Mouse (Mus musculus) embryonic facial prominence, embryonic 12.5 days (tissue): ENCODE measurements around the gene Fam166a. TPM values are rescaled to one million over a fixed set of nuclear protein-coding genes. Genes with fewer than 3 reads are reported as not detected.

Experiments used
- ATAC-seq: fragments of 200-750 bp; cut with Nextera tagmentation; 2 replicates; pipeline ENCODE4 v1.8.0; 2017; ENCODE audit not compliant: insufficient number of reproducible peaks, insufficient read depth, low FRiP score, low TSS enrichment
- H3K27ac ChIP-seq: fragments of 300-500 bp; sonication (generic); 2 replicates; pipeline ENCODE4 v1.5.1; 2016; ENCODE audit warnings: mild to moderate bottlenecking
- H3K27me3 ChIP-seq: fragments of 300-500 bp; sonication (generic); 2 replicates; pipeline ENCODE4 v1.6.1; 2016; ENCODE audit warnings: mild to moderate bottlenecking, moderate library complexity
- H3K36me3 ChIP-seq: fragments of 300-500 bp; sonication (generic); 2 replicates; pipeline ENCODE4 v1.6.1; 2016; ENCODE audit warnings: mild to moderate bottlenecking
- H3K4me1 ChIP-seq: fragments of 300-500 bp; sonication (generic); 2 replicates; pipeline ENCODE4 v1.6.1; 2016
- H3K4me2 ChIP-seq: fragments of 300-500 bp; sonication (generic); replicated peaks from 2 replicates; pipeline ENCODE4 v1.6.1; 2016; ENCODE audit warnings: mild to moderate bottlenecking, moderate library complexity
- H3K4me3 ChIP-seq: fragments of 300-500 bp; sonication (generic); 2 replicates; pipeline ENCODE4 v1.5.1; 2016; ENCODE audit warnings: mild to moderate bottlenecking
- H3K9ac ChIP-seq: fragments of 300-500 bp; sonication (generic); 2 replicates; pipeline ENCODE4 v1.6.1; 2016; ENCODE audit warnings: mild to moderate bottlenecking, moderate library complexity
- H3K9me3 ChIP-seq: fragments of 300-500 bp; sonication (generic); 2 replicates; pipeline ENCODE4 v1.6.1; 2016; ENCODE audit warnings: mild to moderate bottlenecking, moderate library complexity
- WGBS: fragments of 180-500 bp; shearing (Covaris S2); methylation state at CpG from one replicate; pipeline ENCODE4 v1.1.7; 2016; 5-methylcytosine and 5-hydroxymethylcytosine counted together
- polyA plus RNA-seq: library from polyadenylated mRNA; unstranded; fragments of >200 nt; fragmentation: Nextera tagmentation; extraction: Ambion mirVana; gene quantifications from 2 replicates; pipeline ENCODE4 v1.2.1, GENCODE M21; 2016

Gene Fam166a
- polyA plus RNA-seq, 1 experiment from 2014 or later: not detected

DNA sequence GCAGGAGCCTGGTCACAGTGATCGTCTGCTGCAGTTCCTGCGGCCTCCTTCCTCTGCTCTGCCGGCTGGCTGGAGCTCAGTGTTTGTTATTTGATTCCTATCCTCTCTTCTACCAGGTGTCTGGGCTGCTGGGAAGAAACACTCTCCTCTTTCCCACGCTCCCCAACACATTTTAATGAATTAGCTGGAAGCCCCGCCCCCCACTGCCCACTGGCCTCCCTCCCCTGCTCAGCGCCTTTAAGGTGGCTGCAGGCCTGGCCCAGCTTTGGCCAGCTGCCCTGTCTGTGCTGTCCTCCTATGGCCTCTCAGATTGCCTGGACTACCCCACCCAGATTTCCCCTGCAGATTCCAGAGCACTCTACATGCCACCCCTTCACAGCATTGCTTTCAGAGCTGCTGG, 40.9 kb upstream of the Fam166a start:
- H3K9ac ChIP-seq: no peak overlapping the region
- no peak for ATAC-seq
- no peak overlapping the region for H3K4me3 ChIP-seq
- peaks cover 41% of the 10 kb centered on the region for H3K4me1 ChIP-seq
- H3K27me3 ChIP-seq: peaks cover 67% of the 10 kb centered on the region
- no peak overlapping the region for H3K27ac ChIP-seq
- WGBS: 4% methylated on average over 6 of the region's 6 CpGs
- H3K9me3 ChIP-seq: no peaks in the 10 kb centered on the region
- no peaks in the 10 kb centered on the region for H3K36me3 ChIP-seq
- H3K4me2 ChIP-seq: no peak overlapping the region

GRCm38 (mm10) chr2:25178285-25178972, 40.1 kb upstream of the Fam166a start:
- Histone ChIP-seq H3K27me3 (peaks cover 73% of the 10 kb centered on the region), H3K4me1 (peaks cover 41% of the 10 kb centered on the region), H3K9me3 (no peaks in the 10 kb centered on the region), H3K9ac (peak overlapping the region; percentile 21; the same call in 1 of the 2 replicates), H3K27ac (peak overlapping the region; percentile 72), H3K4me3 (no peak overlapping the region), H3K4me2 (no peak overlapping the region), H3K36me3 (no peaks in the 10 kb centered on the region)
- 13% methylated on average over 10 of the region's 10 CpGs for WGBS
- ATAC-seq: no peak

DNA sequence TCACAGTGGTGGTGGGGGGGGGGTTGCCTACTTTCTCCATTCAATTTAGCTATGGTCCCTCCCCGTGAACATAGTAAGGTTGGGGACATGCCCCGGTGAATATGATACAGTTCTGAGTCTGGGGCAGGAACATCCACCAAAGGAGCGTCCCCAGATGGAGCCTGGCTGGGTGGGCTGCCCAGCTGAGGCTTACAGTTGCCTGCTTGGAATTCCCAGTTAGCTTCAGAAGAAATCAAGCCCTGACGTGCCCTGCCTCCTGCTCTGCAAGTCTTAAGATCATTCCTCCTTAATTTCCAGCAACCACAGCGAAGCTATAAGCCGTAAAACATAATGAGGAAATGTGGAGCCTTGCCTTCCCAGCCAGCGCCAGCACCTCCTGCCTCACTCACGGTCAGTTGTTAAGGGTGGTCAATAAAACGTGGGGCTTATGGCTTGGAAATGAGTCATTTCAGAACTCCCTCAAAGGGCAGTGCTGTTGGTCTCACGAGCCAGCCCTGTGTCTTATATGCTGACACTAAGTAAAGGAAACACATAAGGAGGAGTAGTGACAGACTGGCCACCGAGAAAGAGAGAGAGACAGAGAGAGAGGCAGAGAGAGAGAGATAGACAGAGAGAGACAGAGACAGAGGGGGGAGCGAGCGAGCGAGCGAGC, 38.9 kb upstream of the Fam166a start:
- ATAC-seq: no peak
- H3K36me3 ChIP-seq: no peaks in the 10 kb centered on the region
- peaks cover 86% of the 10 kb centered on the region for H3K27me3 ChIP-seq
- H3K4me3 ChIP-seq: peak overlapping the region; percentile 55
- H3K27ac ChIP-seq: 0 out of 2 replicates have a peak overlapping the region, but pooled peaks have one; percentile 50
- 45% methylated on average over 15 of the region's 15 CpGs for WGBS
- H3K9me3 ChIP-seq: no peaks in the 10 kb centered on the region
- peak overlapping the region; percentile 16; the same call in 1 of the 2 replicates for H3K9ac ChIP-seq
- peaks cover 41% of the 10 kb centered on the region for H3K4me1 ChIP-seq
- H3K4me2 ChIP-seq: peak overlapping the region; percentile 80

DNA sequence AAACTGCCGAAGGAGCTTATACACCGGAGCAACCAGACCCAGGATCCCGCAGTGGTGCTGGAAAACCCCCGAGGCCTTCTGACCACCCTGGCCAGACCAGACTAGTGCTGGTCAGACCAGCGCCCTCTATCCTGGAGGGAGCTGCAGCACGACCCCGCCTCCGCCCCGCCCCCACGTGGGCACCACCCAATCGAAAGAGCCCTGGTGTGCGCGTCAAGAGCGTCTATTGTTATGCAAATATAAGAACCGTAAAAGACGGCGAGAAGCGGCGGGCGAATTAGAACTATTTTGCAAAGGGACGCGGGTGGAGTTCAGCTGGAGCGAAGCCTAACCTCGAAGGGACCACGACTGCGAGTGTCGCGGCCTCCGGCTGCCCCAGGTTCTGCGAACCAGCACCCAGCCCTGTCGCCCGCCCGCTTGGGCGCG, 38.1 kb upstream of the Fam166a start, which contains the start of gene Nrarp:
Gene Nrarp, plus strand, starts transcription at position 281 of the 426 bp plus-strand sequence.
- Histone ChIP-seq H3K36me3 (no peaks in the 10 kb centered on the region), H3K27me3 (peaks cover 94% of the 10 kb centered on the region), H3K4me3 (peak within 1 kb of the TSS; percentile 55), H3K4me2 (peak within 1 kb of the TSS; percentile 80), H3K9me3 (no peaks in the 10 kb centered on the region), H3K27ac (peak within 1 kb of the TSS; percentile 80), H3K4me1 (peaks cover 45% of the 10 kb centered on the region), H3K9ac (peak within 1 kb of the TSS; percentile 44)
- under 1% methylated on average over 35 of the region's 35 CpGs for WGBS
- peak; percentile 69 for ATAC-seq

- H3K27ac ChIP-seq: peak overlapping the region; percentile 80
- no peaks in the 10 kb centered on the region for H3K9me3 ChIP-seq
- peaks cover 91% of the 10 kb centered on the region for H3K27me3 ChIP-seq
- ATAC-seq: peak; percentile 16; the same call in 1 of the 2 replicates
- H3K4me2 ChIP-seq: peak overlapping the region; percentile 80
- peaks cover 52% of the 10 kb centered on the region for H3K4me1 ChIP-seq
- no peaks in the 10 kb centered on the region for H3K36me3 ChIP-seq
- WGBS: under 1% methylated on average over 97 of the region's 100 CpGs
- H3K9ac ChIP-seq: peak overlapping the region; percentile 44
- H3K4me3 ChIP-seq: peak overlapping the region; percentile 55
Observed at GRCm38 (mm10) chr2:25180973-25181890, 37.3 kb upstream of the Fam166a start.

DNA sequence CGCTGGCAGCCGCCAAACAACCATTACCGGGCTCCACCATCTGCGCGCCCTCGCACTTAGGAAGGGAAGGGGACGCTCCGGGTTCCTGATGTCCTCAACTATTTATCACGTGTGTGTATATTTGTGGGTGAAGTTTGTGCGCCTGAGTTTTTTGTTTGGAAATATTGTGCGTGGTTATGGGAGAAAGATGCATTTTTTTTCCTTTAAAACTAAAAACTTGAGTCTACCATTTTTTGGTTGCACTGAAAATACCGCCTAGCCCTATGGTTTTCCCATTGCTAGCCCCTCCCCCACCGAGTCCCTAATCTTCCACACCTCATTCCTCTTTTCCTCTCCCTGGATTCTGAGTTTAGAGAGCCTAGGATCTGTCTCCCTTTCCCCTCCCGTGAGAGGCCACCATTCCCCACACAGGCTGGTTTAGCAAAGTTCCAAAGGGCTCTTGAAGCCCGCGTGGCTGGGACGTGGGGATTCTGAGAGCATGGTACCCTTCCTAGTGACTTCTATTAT, 36.6 kb upstream of the Fam166a start:
- Histone ChIP-seq H3K36me3 (no peaks in the 10 kb centered on the region), H3K4me1 (peaks cover 49% of the 10 kb centered on the region), H3K4me3 (peak overlapping the region; percentile 55), H3K27ac (peak overlapping the region; percentile 80; the same call in 1 of the 2 replicates), H3K9me3 (no peaks in the 10 kb centered on the region), H3K4me2 (peak overlapping the region; percentile 80), H3K27me3 (peaks cover 84% of the 10 kb centered on the region), H3K9ac (peak overlapping the region; percentile 44)
- no peak for ATAC-seq
- WGBS: under 1% methylated on average over 17 of the region's 17 CpGs

DNA sequence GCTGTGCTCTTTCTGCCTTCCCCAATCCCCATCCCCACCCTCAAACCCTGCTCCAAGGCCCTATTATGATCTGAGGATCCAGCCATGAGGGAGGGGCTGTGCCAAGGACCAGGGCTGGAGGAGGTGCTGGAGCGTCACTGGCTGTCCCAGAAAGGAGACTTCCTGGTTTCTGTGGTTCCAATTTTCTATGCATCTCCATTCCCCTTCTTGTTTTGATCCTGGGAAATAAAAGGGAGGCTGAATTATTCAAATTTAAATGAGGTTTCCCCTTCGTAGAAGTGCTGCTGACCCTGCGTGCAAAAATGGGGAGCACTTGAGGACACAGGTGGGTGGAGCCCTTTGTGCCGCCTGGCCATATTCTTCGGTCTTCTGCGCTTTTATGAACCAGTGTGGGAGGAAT, 35.9 kb upstream of the Fam166a start:
- Histone ChIP-seq H3K27ac (no peak overlapping the region), H3K9ac (peak overlapping the region; percentile 36), H3K27me3 (peaks cover 78% of the 10 kb centered on the region), H3K36me3 (no peaks in the 10 kb centered on the region), H3K4me2 (peak overlapping the region; percentile 80), H3K9me3 (no peaks in the 10 kb centered on the region), H3K4me1 (peaks cover 42% of the 10 kb centered on the region), H3K4me3 (peak overlapping the region; percentile 55)
- 20% methylated on average over 6 of the region's 6 CpGs for WGBS
- ATAC-seq: no peak

- Histone ChIP-seq H3K4me2 (peak overlapping the region; percentile 80), H3K27ac (no peak overlapping the region), H3K27me3 (peaks cover 71% of the 10 kb centered on the region), H3K4me3 (peak overlapping the region; percentile 55; the same call in 1 of the 2 replicates), H3K9me3 (no peaks in the 10 kb centered on the region), H3K9ac (no peak overlapping the region), H3K4me1 (peaks cover 35% of the 10 kb centered on the region), H3K36me3 (no peaks in the 10 kb centered on the region)
- no peak for ATAC-seq
- 66% methylated on average over 2 of the region's 2 CpGs for WGBS
Observed at GRCm38 (mm10) chr2:25183336-25183735, 35.2 kb upstream of the Fam166a start.

DNA sequence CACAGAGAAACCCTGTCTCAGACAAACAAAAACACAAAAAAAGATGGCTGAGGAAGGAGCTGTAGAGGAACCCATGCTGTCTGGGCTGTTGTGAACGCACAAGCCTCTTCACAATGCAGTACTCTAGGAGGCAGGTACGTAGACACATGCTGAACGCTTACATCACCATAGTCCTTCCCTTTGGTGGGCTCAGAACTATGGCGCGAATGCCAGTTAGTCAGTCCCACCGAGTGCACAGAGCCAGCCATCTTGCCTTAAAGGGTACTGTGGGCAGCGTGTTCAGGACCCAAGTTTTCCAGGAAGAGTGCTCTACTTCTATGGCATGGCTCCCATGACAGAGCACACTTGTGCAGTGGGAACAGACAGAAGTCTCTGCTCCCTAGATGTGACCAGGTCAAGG, 34.0 kb upstream of the Fam166a start:
- Histone ChIP-seq H3K4me3 (no peak overlapping the region), H3K27me3 (peaks cover 59% of the 10 kb centered on the region), H3K9me3 (no peaks in the 10 kb centered on the region), H3K36me3 (no peaks in the 10 kb centered on the region), H3K4me1 (peaks cover 30% of the 10 kb centered on the region), H3K27ac (no peak overlapping the region), H3K9ac (no peak overlapping the region), H3K4me2 (no peak overlapping the region)
- ATAC-seq: no peak
- 92% methylated on average over 7 of the region's 7 CpGs for WGBS

DNA sequence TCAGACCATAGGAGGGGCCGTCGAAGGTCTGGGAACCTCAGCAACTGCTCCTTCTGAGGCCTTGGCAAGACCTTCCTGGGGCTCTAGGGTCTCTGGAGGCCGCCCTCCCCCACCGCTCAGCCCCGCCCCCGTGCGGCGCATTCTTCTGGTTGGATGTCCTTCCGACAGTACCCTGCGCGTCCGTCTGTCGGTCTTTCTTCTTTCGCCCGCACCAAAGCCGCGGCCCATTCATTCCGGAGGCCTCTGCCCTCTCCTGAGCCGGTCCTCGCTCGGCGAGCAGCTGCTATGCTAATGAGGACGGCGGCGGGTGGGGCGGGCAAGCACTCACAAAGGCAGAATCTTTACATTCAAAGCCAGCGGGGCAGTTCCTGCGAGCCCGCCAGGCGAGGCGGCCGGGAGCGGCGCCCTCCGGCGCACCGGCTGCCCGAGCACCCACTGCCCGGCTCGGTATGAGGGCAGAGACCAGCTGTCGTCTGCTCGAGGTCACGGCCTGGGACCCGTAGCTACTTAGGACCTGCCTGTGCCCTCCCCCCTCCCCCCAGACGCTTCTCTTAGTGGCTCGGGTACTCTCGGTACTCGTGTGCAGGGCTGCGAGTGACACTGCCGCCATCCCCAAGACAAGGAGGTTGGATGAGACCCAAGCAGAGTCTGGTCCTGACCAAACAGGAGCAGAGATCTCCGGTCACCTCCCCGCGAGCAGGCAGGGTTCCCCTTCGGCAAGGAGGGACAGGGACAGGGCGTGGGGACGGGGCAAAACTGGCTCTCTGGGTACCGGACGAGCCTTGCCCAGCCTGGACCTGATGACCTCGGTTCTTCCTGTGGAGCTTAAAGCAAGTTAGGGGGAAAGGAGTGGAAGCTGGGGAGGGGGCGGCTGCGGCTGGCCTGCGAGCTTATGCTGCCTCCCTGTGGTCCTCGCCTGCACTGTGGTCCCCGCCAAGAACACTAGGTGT, 32.6 kb upstream of the Fam166a start:
- Histone ChIP-seq H3K4me2 (peak overlapping the region; percentile 89), H3K27ac (peak overlapping the region; percentile 81), H3K4me3 (peak overlapping the region; percentile 51), H3K9me3 (no peaks in the 10 kb centered on the region), H3K9ac (peak overlapping the region; percentile 64), H3K4me1 (peaks cover 19% of the 10 kb centered on the region), H3K36me3 (no peaks in the 10 kb centered on the region), H3K27me3 (peaks cover 45% of the 10 kb centered on the region)
- under 1% methylated on average over 64 of the region's 64 CpGs for WGBS
- ATAC-seq: peak; percentile 64
